Mouse (Mus musculus) mouse trophoblast stem cell (cell line): ENCODE results near the gene Ccdc122.

Source experiments
- in situ Hi-C, 2 experiments: fragments of 300-500 bp; cut with MseI, MboI; formaldehyde crosslinking; loops; 2 replicates in 1 of 2; 3 replicates in 1 of 2; pipeline ENCODE4 v1.15.1; 2025

The Ccdc122 gene

GRCm38 (mm10) chr14:77130612-77131011 lies 94.0 kb downstream of the Ccdc122 start:
- in situ Hi-C loops, result loop anchor here in 1 of 2 experiments (25.0 kb wide), 1 partner anchor 807 kb away; no protein-coding TSS in a partner anchor

GRCm38 (mm10) chr14:77136936-77137335 lies 100.4 kb downstream of the Ccdc122 start:
- in situ Hi-C loops, result loop anchor here in 1 of 2 experiments (25.0 kb wide), 1 partner anchor 800 kb away; no protein-coding TSS in a partner anchor

- in situ Hi-C loops, result loop anchor here (10.0 to 25.0 kb wide), 2 partner anchors 783 to 796 kb away; no protein-coding TSS in a partner anchor
Observed at GRCm38 (mm10) chr14:77141324-77142282, 105.0 kb downstream of the Ccdc122 start.

GRCm38 (mm10) chr14:77145103-77145502 lies 108.5 kb downstream of the Ccdc122 start:
- in situ Hi-C loops, result loop anchor here (10.0 to 25.0 kb wide), 2 partner anchors 780 to 792 kb away; no protein-coding TSS in a partner anchor

GRCm38 (mm10) chr14:77147635-77148034 lies 111.1 kb downstream of the Ccdc122 start:
- in situ Hi-C loops, result loop anchor here (10.0 to 25.0 kb wide), 2 partner anchors 777 to 790 kb away; no protein-coding TSS in a partner anchor

- in situ Hi-C loops, result no loop called here
Observed at GRCm38 (mm10) chr14:77150556-77150955, 114.0 kb downstream of the Ccdc122 start.

GRCm38 (mm10) chr14:77151431-77151830 lies 114.9 kb downstream of the Ccdc122 start:
- in situ Hi-C loops, result no loop called here

GRCm38 (mm10) chr14:77156222-77156910 lies 119.8 kb downstream of the Ccdc122 start, which contains the start of gene Enox1:
Gene Enox1 (plus strand): TSS chr14:77156763.
- in situ Hi-C loops, result no loop called here

GRCm38 (mm10) chr14:77156911-77157504 lies 120.4 kb downstream of the Ccdc122 start:
- in situ Hi-C loops, result no loop called here

- in situ Hi-C loops, result no loop called here
Observed at GRCm38 (mm10) chr14:77157505-77157911, 120.9 kb downstream of the Ccdc122 start.

GRCm38 (mm10) chr14:77159397-77159796 lies 122.8 kb downstream of the Ccdc122 start:
- in situ Hi-C loops, result no loop called here
